Mouse (Mus musculus): ENCODE results near the gene Plagl2.
A peak's percentile ranks its signal among the peaks of the same experiment; 100 is the strongest.
"Not testable (repeated sequence)": the region's sequence is repeated elsewhere in the genome, so short reads cannot be mapped to it uniquely, and the experiment has no call there.

Plagl2 gene

GRCm38 (mm10) chr2:153241250-153242014 lies at the start of gene Plagl2, which contains the start of gene Pofut1:
Plagl2 (minus strand) TSS chr2:153241426.
Pofut1 (plus strand) TSS chr2:153241533.
- DNase-seq (ENCODE audit: low spot score in 2 of 2) = peak; percentile 78 to 85

- DNase-seq (ENCODE audit: low spot score in 2 of 2) = no peak
These were observed 46.6 kb upstream of the Plagl2 start for GRCm38 (mm10) chr2:153287835-153288234.

GRCm38 (mm10) chr2:153286524-153286923 lies 45.3 kb upstream of the Plagl2 start:
- no peak for DNase-seq (ENCODE audit: low spot score in 2 of 2)

- no peak for DNase-seq (ENCODE audit: low spot score in 2 of 2)
These were observed 42.7 kb upstream of the Plagl2 start for GRCm38 (mm10) chr2:153283919-153284318.

GRCm38 (mm10) chr2:153278357-153278756 lies 37.1 kb upstream of the Plagl2 start:
- peak; percentile 37 to 47 for DNase-seq (ENCODE audit: low spot score in 2 of 2)

- DNase-seq (ENCODE audit: low spot score in 2 of 2) = not testable (repeated sequence)
These were observed 35.6 kb upstream of the Plagl2 start for GRCm38 (mm10) chr2:153276846-153277245.

GRCm38 (mm10) chr2:153276440-153276839 lies 35.2 kb upstream of the Plagl2 start:
- DNase-seq (ENCODE audit: low spot score in 2 of 2) = no peak

- not testable (repeated sequence) for DNase-seq (ENCODE audit: low spot score in 2 of 2)
These were observed 34.4 kb upstream of the Plagl2 start for GRCm38 (mm10) chr2:153275577-153275976.

GRCm38 (mm10) chr2:153274919-153275247 lies 33.7 kb upstream of the Plagl2 start:
- DNase-seq (ENCODE audit: low spot score in 2 of 2) = no peak

- not testable (repeated sequence) for DNase-seq (ENCODE audit: low spot score in 2 of 2)
These were observed 33.1 kb upstream of the Plagl2 start for GRCm38 (mm10) chr2:153274200-153274918.

GRCm38 (mm10) chr2:153270231-153270915 lies 29.1 kb upstream of the Plagl2 start:
- DNase-seq (ENCODE audit: low spot score in 2 of 2) = not testable (repeated sequence)

GRCm38 (mm10) chr2:153267331-153267730 lies 26.1 kb upstream of the Plagl2 start:
- DNase-seq (ENCODE audit: low spot score in 2 of 2) = no peak

- DNase-seq (ENCODE audit: low spot score in 2 of 2) = peak; percentile 74 to 75
These were observed 21.8 kb upstream of the Plagl2 start for GRCm38 (mm10) chr2:153263053-153263452.

- no peak for DNase-seq (ENCODE audit: low spot score in 2 of 2)
These were observed 18.8 kb upstream of the Plagl2 start for GRCm38 (mm10) chr2:153259864-153260674.

GRCm38 (mm10) chr2:153259030-153259863 lies 18.0 kb upstream of the Plagl2 start:
- peak in 1 of 2 experiments; percentile 21 for DNase-seq (ENCODE audit: low spot score in 2 of 2)

GRCm38 (mm10) chr2:153256604-153257003 lies 15.4 kb upstream of the Plagl2 start:
- no peak for DNase-seq (ENCODE audit: low spot score in 2 of 2)

- no peak for DNase-seq (ENCODE audit: low spot score in 2 of 2)
These were observed 8.5 kb upstream of the Plagl2 start for GRCm38 (mm10) chr2:153249751-153250150.

- DNase-seq (ENCODE audit: low spot score in 2 of 2) = no peak
These were observed 930 bp upstream of the Plagl2 start for GRCm38 (mm10) chr2:153242156-153242555.

GRCm38 (mm10) chr2:153240701-153241235 lies 458 bp downstream of the Plagl2 start:
- no peak for DNase-seq (ENCODE audit: low spot score in 2 of 2)

GRCm38 (mm10) chr2:153239860-153240480 lies 1.3 kb downstream of the Plagl2 start:
- no peak for DNase-seq (ENCODE audit: low spot score in 2 of 2)
